Mouse (Mus musculus) heart, postnatal 10 days (tissue): ENCODE measurements at regions not wholly inside any gene's neighbourhood (a gene's known extent, or its start where the extent isn't known, plus 50 kb on each side); places are given as distances from the start of the nearest gene placed in this dataset.

Source experiments
- DNase-seq, 2 experiments: peaks; one replicate each; pipeline ENCODE4 v3.0.0; 2021
- intact Hi-C: fragments of 180-260 bp; cut with DNase I; formaldehyde crosslinking; loops from one replicate; pipeline ENCODE4 v1.15.1; 2025

DNA sequence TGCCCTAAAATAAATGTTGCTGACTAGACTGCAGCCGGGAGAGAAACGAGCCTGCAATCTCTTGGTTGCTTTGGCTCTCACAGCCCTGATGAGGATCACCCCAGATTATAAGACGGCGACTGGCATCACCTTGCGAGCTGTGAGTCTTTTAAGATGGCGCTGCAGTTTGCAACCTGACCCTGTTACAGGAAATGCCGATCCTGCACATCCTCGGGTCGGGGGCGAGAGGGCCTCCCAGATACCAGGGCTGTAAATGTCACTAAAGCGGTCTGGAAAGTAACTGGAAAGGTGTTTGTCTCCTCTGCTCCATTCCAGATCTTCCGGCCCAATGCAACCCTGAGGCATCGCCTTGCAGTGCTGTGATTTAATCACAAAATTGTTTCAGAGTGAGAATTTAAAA lies 53.4 kb downstream of the Cartpt start:
- DNase-seq: no peak
- intact Hi-C loops: no loop called here

DNA sequence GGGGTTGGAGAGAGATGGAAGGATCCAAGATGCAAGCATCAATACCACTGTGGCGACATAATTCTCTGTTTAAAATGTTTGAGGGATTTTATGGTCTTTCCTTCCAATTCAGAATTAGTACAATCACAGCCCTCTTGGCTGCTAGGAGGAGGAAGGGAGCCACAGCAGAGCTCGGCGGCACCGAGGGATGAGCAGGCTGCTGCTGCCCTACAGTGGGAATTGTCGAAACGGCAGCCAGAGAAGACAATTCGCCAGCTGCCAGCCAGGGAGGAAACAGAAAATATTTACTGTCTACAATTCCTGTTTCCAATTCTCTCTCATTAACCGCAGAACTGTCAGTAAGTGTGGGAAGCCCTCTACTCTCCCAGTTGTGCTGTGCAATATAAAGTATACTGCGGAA lies 58.3 kb downstream of the Cartpt start:
- DNase-seq: peak in 1 of 2 experiments; percentile 43
- intact Hi-C loops: no loop called here

DNA sequence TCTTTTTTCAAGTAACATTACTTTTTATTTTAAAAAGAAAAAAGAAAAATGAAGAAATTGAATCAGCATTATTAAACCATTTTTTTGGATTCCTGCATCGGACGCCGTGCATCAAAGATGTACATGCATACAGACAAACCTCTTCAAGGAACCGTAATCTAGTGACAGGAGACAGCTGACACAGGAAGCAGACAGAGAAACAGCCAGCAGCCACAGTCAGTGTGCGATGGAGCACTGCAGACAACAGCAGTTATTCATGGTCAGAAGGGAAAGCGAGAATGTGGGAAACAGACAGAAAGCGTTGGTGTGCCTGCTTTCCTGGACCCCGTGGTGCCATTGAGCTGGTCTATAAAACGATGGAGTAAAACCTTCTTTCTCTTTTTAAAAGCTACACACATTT lies 61.4 kb downstream of the Cartpt start:
- intact Hi-C loops: loop anchor here (5.0 kb wide), 1 partner anchor 167 kb away; no protein-coding TSS in a partner anchor
- DNase-seq: no peak

DNA sequence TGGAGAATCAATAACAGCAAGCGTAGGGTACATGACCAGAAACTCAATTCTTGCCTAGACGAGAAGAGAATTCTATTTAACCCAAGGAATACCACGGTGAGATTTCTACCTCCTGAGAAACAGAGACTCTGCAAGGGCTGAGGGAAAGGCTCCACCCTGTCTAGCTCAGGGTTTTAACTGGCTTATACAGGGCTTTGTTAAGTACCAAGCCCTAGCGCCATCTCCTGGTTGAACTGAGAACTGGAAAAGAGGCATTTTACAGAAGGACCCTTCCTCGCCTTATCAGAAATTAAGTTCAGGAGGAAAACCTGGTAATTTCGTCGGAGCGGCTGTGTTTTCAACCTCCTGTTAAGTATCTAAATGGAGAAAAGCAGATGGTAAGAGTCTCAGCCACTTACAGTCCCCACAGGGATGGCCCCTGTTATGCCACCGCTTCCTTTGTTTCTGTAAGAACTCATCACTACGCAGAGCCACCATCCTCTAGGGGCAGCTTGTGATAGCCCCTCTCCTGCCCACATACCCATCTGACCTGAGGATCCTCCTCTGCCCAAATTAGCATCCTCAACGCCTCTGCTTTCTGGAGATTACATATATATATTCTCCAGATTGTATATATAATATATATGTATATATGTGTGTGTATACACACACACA lies 63.0 kb downstream of the Cartpt start:
- DNase-seq: peak; percentile 77 to 84
- intact Hi-C loops: loop anchor here (1.0 to 5.0 kb wide), 4 partner anchors 166 to 485 kb away; partner anchors contain the start of gene Map1b

DNA sequence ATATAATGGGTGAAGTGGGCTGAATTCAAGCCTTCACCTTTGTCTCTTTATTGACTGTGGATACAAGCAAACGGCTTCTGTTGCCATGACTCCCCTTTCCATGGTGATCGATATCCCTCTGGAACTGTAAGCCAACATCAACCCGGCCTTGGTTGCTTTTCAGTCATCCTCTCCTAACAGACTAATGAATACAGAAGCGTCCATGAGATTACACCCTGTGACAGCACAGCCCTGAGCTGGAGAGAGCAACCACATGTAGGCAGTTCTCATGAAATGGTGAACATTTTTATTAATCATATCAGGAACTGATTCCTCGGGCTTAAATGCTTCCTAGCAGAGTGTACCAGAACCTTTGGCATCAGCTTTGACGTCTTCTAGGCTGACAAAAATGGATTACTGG lies 63.7 kb downstream of the Cartpt start:
- no peak for DNase-seq
- intact Hi-C loops: loop anchor here (1.0 to 5.0 kb wide), 4 partner anchors 165 to 484 kb away; partner anchors contain the start of gene Map1b

DNA sequence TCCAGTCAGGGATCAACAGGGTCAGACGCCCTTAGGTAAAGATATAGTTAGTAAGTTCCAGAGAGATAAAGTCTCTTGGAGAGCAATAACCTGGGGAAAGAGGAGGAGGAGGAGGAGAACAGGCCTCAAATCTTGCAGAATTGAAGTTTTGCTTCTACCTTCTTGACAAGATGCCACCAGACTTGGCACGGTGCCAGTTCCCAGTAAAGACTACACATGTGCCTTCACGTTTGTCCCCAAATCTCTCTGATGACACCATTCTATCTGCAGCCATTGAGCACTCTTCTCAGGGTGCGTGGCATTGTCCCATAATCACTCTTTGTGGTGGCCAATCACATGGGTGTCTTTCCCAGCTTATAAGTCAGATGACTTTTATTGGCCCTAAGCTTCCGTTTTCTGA lies 64.3 kb downstream of the Cartpt start:
- DNase-seq: no peak
- intact Hi-C loops: loop anchor here (2.0 to 5.0 kb wide), 3 partner anchors 164 to 484 kb away; partner anchors contain the start of gene Map1b

DNA sequence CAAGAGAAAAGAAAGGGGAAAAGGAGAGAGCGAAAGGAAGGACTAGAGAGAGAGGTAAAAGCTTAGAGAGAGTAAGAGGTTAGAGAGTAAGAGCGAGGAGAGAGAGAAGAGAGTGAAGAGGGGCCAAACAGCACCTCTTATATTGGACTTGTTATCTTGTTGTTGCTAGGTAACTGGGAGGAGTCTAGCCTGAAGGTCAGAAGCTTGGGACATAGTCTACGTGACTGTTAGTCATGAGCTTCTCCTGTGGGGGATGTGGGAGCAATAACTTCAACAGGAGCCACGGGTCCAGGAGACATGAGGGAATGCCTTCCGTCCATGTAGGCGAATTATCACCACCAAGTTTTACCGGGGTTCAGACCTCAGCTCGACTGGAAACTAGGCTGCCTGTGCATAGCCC lies 65.4 kb downstream of the Cartpt start:
- no peak for DNase-seq
- intact Hi-C loops: loop anchor here (5.0 kb wide), 1 partner anchor 163 kb away; no protein-coding TSS in a partner anchor

DNA sequence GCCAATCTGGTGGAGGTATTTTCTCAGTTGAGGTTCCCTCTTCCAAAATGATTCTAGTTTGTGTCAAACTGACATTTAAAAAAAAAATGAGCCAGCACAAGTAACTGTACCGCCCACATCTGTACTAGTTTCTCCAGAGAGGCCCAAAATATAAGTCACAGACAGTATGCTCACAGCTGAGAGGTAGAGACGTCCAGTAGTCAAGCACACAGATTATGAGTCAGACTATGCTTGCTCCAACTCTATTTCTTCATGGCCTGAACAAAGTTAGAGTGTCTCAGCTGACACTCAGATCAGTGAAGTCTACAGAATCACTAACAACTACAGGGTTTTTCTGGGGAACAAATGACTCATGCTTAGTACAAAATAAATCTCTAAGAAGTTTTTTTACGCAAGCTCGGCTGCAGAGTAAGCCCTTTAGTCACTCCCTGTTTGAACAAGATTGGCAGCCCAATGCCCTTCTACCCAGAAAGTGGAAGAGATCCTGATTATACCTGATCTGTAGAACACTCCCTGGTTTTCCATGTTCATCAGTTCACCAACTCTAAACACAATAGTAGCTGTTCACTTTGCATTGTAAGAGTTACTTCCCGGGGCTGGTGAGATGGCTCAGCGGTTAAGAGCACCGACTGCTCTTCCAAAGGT lies 70.7 kb downstream of the Cartpt start:
- intact Hi-C loops: no loop called here
- DNase-seq: no peak

DNA sequence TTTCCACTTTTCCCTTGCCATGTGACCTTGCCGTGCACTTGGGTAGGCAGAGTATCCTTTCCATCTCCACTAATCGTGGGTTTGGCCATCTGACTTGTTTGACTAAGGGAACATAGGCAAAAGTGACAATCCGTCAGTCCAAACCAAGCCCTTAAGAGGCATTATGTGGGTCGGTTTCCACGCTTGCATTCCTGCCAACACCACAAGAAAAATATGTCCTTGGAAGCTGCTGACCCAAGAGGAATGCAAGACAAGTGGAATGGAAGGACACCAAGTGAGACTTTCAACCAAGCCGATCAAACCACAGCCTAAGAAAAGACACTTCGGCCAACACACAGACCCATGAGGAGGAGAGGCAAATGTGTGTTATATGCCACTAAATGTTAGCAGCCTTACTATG lies 73.3 kb downstream of the Cartpt start:
- intact Hi-C loops: no loop called here
- DNase-seq: no peak

DNA sequence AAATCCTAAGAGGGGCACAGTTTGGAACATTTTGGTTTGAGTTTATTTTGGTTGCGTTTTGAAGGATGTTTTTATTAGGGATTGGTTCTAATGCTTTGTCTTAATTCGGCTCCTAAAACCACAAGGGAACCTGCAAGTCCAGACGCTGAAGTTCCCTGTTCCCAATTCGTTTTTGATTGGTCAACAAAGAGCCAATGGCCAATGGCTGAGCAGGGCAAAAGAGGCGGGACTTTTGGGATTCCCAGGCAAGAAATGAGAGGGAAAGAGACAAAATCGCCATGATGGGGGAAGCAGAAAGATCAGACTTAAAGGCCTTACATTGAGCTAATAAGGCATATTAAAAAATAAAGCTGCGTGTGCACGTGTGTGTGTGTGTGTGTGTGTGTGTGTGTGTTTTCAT lies 76.3 kb downstream of the Cartpt start:
- intact Hi-C loops: no loop called here
- no peak for DNase-seq

DNA sequence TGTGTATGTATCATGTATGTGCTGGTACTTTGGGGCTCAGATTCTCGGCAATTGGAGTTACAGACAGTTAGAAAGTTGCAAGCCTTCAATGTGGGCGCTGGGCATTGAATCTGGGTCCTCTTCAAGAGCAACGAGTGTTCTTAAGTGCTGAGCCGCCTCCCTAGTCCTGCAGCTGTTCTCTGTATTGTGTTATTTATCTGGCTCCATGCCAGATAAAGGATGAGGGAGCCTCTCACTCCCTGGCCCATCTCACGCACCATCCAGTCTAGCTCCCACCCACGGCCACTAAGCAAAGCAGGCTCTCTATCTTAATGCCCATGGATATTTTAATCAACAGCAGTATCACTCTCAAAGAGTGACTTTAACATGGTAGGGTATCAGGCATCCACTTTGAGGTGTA lies 84.2 kb downstream of the Cartpt start:
- intact Hi-C loops: no loop called here
- no peak for DNase-seq

DNA sequence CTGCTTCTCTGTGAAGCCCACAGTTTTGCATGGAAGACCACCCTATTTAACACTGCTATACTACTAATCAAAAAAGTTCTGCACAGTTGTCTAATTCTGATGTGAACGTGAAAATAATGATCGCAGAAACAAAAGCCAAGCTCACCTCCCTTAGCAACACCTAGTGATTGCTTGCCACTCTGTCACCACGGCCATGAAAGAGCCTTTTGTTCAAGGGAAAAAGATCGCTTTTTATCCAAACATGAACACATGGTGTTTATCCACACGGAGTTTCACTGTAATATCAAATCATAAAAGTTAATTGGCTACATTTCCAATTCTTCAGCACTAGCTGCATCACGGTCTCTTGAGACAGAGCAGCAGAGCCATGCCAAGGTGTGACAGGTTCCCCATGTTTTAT lies 85.1 kb downstream of the Cartpt start:
- intact Hi-C loops: no loop called here

DNA sequence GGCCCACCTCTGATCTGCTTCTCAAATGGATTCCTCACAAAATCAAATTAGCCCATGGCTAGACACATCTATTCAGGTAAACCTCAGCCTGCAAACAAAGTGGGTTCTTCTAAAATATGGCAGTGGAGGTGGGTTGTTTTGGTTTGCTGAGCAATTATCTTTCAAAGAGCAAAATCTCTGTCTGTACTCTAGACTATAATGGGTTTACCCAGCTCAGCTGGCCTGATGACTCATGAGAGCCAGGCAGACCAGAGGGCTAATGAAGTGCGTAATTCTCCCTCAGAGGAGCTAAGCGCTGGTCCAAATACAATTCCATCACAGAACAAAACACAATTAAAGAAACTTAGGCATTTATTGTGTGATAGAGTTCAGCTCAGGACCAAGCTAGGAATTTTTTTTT lies 86.1 kb downstream of the Cartpt start:
- intact Hi-C loops: no loop called here
- DNase-seq: no peak

More for the DNA sequence above, 85.1 kb downstream of the Cartpt start:
- no peak for DNase-seq

DNA sequence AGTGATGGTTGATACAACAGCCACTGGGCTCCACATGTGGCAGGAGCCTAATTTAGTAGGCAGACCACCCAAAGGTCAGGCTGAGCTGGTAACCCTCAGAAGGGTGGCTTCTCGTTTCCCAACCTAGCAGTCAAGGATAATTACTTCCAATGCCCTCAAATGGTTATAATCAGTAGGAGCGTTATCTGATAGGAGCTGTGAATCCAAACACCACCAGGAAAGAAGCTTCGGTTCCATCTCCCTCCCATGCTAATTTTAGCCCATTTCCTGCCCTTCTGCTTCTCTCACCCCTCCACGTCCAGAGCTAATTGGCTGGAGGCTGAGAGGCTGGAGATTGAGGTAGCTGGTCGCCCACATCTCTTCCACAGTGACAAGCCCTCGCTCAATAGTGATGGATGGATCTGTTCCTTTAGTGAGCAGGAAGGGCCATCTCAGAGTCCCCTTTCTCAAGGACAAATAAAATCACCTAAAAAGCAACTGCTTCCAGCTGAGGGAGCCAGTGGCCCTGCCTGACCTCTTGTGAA lies 86.8 kb downstream of the Cartpt start:
- no peak for DNase-seq
- intact Hi-C loops: no loop called here

DNA sequence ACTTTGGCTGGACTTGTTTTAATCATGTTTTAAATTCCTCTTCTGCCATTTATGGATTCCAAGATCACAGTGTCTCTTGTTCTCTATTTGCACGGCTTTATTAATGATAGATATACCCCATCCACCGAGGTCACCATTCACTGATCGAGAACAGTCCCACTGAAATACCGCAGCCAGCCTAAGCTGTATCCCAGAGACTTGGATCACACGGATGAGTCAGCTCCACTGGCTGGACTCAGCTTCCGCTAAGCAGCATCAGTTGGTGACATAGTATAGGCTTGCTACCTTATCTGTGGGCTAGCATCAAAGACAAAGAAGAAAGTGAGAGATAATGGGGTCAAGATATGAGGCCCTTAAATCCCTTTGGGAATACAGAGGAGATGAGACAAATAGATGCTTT lies 106.4 kb downstream of the Cartpt start:
- intact Hi-C loops: no loop called here
- DNase-seq: no peak

DNA sequence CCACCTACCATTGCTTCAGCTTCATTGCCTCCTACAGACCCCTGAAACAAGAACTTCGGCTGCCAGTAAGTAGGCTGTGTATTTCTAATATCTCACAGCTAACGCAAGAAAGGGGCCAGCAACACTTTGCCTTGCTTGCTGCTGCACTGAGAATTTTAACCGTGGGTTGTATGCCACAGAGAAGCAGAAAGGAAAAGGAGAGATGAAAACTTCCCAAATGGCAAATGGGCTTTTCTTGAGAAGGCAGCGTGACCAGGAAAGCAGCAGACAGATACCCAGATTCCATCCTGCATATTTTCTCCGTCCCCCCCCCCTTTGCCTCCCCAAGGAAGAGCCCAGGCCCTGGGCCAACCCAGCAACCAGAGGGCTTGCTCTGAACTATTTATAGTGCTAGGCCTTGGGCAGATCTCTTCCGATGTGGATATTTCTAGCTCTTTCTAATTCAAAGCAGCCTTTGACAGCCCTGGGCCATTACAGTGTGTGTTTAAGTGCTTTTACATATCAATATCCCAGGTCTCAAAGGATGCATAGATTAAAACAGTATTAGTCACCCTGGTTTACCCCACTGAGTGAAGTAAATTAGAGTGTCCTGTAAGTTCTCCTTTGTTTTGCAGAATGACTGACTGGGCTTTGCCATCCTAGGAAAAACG lies 107.0 kb downstream of the Cartpt start:
- peak in 1 of 2 experiments; percentile 6 for DNase-seq
- intact Hi-C loops: no loop called here

DNA sequence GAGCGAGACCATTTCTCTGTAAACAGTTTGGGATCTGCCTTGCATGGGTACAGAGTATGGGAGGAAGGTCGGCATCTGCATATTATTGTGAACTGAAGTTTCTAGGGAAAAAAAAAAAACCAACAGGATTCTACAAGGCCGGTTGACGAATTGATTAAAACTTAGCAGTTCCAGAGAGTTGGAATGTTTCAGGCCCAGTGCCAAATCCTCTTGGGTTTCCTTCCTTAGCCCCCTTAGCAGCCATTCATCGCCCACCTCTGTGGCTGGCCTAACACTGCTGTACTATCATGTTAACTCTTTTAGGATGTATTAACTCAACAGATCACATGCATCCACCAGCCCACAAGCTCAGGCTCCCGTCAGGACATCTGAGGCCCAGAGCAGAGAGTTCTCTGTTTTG lies 107.9 kb downstream of the Cartpt start:
- DNase-seq: peak in 1 of 2 experiments; percentile 6
- intact Hi-C loops: no loop called here

DNA sequence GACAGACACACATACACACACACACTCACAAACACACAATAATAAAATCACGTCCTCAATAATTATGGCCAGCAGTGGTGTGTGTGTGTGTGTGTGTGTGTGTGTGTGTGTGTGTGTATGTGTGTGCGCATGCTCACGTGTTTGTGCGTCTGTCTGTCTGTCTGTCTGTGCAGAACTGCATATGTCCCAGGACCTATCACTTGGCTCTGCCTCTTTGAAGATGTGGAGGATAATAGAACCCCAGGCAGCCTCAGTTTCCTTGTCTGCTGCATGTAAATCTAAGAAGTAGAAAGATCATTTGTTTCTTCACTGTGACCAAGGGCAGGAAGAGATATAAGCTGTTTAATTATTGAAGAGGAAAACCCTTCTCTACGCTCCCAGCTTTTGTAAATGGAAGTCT lies 109.9 kb downstream of the Cartpt start:
- intact Hi-C loops: no loop called here
- DNase-seq: no peak

DNA sequence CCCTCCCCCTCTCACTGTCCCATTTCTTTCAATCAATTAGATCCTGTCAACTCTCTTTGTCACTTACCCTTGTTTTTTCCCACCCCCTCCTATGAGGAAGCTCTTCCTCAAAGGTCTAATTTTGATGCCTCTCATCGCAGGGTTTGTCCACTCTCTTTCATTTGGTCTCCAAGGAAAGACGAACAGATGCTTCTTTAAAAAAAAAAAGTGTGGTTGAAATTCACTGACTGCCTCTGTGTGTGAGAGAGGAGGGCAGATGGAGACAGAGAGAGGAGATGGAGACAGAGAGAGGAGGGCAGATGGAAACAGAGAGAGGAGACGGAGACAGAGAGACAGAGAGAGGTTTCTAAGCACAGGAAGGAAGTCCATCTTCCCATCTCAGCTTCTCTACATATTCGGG lies 113.1 kb downstream of the Cartpt start:
- intact Hi-C loops: no loop called here

DNA sequence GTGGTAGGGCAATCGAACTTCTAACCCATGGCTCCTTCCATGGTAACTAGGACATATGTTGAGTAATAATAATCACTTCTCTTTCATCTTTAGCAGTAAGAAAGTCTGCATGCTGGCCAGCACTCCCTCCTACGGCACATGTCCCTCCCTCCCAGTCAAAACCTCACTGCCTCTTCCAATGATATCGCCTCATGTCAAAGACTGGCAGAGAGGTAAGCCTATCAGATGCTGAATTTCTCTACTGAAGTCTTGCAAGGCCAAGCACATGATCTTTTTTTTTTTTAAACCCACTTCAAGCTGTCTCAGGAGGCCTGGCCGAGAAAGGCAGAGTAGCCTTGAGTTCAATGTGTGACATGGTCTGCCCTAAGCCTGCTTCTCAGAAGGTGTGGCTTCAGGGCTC lies 115.5 kb downstream of the Cartpt start:
- no peak for DNase-seq
- intact Hi-C loops: no loop called here

More for the DNA sequence above, 113.1 kb downstream of the Cartpt start:
- DNase-seq: no peak

DNA sequence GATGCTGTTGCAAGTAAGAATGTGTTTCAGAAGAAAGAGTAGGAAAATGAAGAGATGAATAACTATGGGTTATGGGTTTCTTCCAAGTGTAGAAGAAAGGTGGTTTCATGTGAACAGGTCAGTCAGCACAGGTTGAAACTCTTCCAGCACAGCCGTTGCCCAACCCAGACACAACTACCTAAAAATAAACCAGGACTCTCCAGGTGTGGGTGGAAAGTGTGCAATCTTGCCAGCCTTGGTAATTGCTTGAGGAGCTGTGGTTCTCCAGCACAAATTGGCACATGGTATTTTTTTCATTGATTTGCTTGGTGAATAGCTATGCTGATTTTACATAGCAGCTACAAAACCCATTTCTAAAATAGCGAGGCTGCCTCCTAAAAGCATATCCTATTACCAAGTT lies 116.6 kb downstream of the Cartpt start:
- intact Hi-C loops: no loop called here
- DNase-seq: no peak
